Mouse (Mus musculus): ENCODE results near the gene Srsf3. TPM values are rescaled to one million over a fixed set of nuclear protein-coding genes. Genes with fewer than 3 reads are reported as not detected.

The Srsf3 gene
- polyA plus RNA-seq (2017; shearing (Covaris generic)): 580 TPM

GRCm38 (mm10) chr17:29032274-29033069, at the start of gene Srsf3:
TSS of gene Srsf3 (plus strand) at chr17:29032628.

GRCm38 (mm10) chr17:29007641-29008325, 24.6 kb upstream of the Srsf3 start, which contains the start of gene Stk38:
TSS of gene Stk38 (minus strand) at chr17:29007995.

GRCm38 (mm10) chr17:29090776-29091175, 58.3 kb downstream of the Srsf3 start, which contains the start of gene Cdkn1a:
TSS of gene Cdkn1a (plus strand) at chr17:29090976.

Other genes with a start within 250 kb of the Srsf3 start
- gene Brpf3, start 231.5 kb upstream of the Srsf3 start, polyA plus RNA-seq (2017; shearing (Covaris generic)): 14.8 TPM
- gene Pnpla1, start 174.2 kb upstream of the Srsf3 start, polyA plus RNA-seq (2017; shearing (Covaris generic)): not detected
- 0.19 TPM for gene 4930539E08Rik, start 117.3 kb upstream of the Srsf3 start, polyA plus RNA-seq (2017; shearing (Covaris generic))
- not detected for gene Pxt1, start 88.8 kb upstream of the Srsf3 start, polyA plus RNA-seq (2017; shearing (Covaris generic))
- gene Kctd20, start 80.7 kb upstream of the Srsf3 start, polyA plus RNA-seq (2017; shearing (Covaris generic)): 63.8 TPM
- 291 TPM for gene Stk38, start 24.6 kb upstream of the Srsf3 start, polyA plus RNA-seq (2017; shearing (Covaris generic))
- 156 TPM for gene Cdkn1a, start 58.3 kb downstream of the Srsf3 start, polyA plus RNA-seq (2017; shearing (Covaris generic))
- gene Rab44, start 81.5 kb downstream of the Srsf3 start, polyA plus RNA-seq (2017; shearing (Covaris generic)): not detected
- gene Cpne5, start 205.5 kb downstream of the Srsf3 start, polyA plus RNA-seq (2017; shearing (Covaris generic)): 0.35 TPM
- 39.0 TPM for gene Ppil1, start 231.6 kb downstream of the Srsf3 start, polyA plus RNA-seq (2017; shearing (Covaris generic))
- gene BC004004, start 236.2 kb downstream of the Srsf3 start, polyA plus RNA-seq (2017; shearing (Covaris generic)): 69.7 TPM